Mouse (Mus musculus) cerebellum, adult 2 months (tissue): ENCODE results near the gene Gm9970.

Source experiments
- CTCF ChIP-seq: fragments of 200-500 bp; IDR thresholded peaks from 2 replicates; pipeline ENCODE4 v1.5.1; 2011; ENCODE audit warnings: low read depth, mild to moderate bottlenecking, control low read depth, low read length, moderate library complexity, borderline replicate concordance; ENCODE audit not compliant: insufficient read depth
- POLR2A ChIP-seq: fragments of 200-500 bp; IDR thresholded peaks from 2 replicates; pipeline ENCODE4 v1.6.1; 2011; ENCODE audit warnings: low read length, control low read depth, borderline replicate concordance; ENCODE audit not compliant: insufficient read depth

- TF ChIP-seq POLR2A (no peak), CTCF (no peak)
These were observed 19.6 kb downstream of the Gm9970 start for GRCm38 (mm10) chr5:31221304-31221945.
